Mouse (Mus musculus): ENCODE measurements around the gene Gcc2. TPM values are rescaled to one million over a fixed set of nuclear protein-coding genes. Genes with fewer than 3 reads are reported as not detected.

Gene Gcc2
- 71.1 TPM for polyA plus RNA-seq (2017; shearing (Covaris generic))

DNA sequence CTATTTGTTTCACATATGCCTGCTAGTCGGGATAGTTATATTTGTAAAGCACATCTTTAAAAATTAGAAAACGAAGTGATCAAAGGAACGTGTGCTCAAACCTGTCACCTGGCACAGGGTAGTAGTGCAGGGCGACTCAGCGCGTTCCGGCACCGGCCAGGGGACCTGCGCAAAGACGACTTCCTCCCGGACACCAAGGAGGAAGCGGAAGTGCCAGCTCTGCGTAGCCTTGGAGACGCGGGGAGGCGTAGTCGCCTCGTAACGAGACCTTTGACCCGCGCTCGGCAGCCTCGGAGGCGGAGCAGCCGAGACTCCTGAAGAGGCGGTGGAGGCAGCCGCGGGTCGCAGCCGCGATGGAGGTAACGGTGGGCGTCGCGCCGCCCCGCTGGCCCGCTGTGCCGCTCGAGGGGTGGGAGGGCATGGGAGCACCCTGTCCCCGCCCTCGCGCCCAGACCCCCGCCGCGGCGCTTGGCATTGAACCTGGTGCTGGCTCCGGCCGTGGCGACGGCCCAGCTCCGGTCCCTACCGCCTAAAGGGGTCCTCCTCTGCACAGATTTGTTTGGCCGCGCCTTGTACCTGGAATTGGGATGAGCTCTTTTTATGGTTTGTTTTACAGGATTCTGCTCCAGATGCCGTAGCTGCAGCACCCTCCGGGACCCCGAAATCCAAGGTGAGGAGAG is at the start of gene Gcc2:
TSS of gene Gcc2 (plus strand) at position 285 of the 680 bp plus-strand sequence.

DNA sequence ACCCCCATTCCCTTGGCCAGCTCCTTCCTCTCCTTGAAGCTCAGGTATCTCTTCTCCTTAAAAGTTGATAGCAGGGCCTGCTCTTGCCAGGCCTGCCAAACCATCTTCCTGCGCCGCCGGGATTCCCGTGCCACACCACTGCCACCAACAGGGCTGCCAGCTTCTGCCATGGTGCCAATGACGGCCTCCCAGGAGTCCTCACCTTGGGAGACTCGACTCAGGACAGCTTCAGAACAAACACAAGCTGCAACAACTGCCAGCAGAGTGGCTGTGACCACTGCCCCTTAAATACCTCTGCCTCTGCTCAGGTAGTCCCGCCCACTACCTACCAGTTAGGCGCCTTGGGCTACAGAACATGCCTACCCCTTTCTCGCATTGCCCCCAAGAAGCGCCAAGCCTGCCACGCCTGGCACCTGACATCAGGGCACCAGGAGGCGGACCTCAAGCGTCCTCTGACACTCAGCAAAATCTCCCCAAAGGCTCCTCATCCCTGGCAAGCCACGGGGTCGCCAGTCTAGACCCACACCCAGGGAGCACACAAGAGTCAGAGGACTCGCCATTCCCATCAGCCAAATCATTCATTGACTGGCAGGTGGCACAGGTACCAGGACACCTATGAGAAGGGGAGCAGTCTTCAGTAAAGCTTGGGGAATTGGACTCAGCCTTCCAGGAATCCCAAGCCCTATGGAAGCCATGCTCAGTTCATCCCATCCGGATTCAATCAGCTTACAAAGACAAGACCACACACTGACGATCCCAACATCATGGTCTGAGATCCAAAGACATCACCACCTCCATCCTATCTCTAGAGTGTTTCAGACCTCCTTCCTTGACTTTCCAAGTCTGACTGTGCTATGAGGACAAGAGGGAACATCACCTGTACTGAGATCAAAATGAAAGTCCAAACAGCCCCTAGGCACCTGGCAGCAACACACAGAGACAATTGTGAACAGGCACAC is 30.2 kb upstream of the Gcc2 start, which contains the start of gene AW822073:
TSS of gene AW822073 (minus strand) at position 104 of the 959 bp plus-strand sequence.

DNA sequence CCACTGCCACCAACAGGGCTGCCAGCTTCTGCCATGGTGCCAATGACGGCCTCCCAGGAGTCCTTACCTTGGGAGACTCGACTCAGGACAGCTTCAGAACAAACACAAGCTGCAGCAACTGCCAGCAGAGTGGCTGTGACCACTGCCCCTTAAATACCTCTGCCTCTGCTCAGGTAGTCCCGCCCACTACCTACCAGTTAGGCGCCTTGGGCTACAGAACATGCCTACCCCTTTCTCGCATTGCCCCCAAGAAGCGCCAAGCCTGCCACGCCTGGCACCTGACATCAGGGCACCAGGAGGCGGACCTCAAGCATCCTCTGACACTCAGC is 22.7 kb upstream of the Gcc2 start, which contains the start of gene Duxf3:
TSS of gene Duxf3 (minus strand) at position 35 of the 329 bp plus-strand sequence.

DNA sequence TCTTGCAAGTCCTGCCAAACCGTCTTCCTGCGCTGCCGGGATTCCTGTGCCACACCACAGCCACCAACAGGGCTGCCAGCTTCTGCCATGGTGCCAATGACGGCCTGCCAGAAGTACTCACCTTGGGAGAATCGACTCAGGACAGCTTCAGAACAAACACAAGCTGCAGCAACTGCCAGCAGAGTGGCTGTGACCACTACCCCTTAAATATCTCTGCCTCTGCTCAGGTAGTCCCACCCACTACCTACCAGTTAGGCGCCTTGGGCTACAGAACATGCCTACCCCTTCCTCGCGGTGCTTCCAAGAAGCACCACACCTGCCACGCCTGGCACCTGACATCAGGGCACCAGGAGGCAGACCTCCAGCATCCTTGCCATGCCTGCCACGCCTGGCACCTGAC is 18.7 kb upstream of the Gcc2 start, which contains the start of gene Gm4981:
TSS of gene Gm4981 (minus strand) at position 89 of the 400 bp plus-strand sequence.

DNA sequence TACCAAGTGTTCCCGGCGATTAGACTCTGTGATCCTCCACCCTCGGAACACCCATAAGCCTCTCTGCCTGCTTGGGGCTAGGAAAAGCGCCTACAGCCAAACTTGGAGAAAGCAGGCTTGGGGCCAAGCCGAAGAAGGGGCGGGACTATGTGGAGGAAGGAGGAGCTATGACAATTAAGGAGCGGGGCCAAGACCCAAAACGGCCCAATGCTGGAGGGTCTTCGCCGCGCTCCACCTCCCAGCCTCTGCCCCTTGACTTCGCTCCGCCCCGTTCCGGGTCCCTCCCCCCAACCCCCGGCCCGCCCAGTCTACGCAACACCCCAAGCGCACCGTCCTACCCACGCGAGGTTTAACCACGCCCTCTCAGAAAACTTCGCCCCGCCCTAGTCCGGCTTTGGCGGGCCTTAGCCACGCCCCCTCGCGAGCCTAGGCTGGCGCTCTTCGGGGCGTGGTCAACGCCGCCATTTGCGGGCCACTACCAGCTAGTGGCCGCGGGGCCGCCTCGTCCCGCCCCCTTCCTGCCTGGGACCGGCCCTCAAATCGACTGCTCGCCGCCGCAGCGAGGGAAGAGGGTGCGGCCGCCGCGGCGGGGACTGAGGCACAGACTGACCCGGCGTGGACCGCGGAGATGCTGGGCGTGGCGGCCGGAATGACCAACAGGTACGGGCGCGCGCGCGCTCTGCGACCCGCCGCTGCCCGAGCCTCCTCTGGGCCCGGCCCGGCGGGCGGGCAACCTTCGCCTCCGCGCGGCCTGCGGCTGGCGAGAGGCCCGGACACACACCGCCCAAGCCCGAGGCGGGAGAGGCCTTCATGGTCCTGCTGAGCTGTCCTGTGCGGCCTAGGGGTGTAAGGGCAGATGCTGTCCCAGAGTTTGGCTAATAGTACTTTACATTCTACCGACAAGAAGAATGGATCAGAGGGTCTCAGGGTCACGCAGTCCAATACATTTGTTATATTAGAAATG is 68.0 kb downstream of the Gcc2 start, which contains the start of gene Lims1:
TSS of gene Lims1 (plus strand) at position 439 of the 964 bp plus-strand sequence.

Other genes starting within 250 kb of the Gcc2 start
- gene AW822073, start 30.6 kb upstream of the Gcc2 start, polyA plus RNA-seq (2017; shearing (Covaris generic)): not detected
- gene Duxf3, start 22.8 kb upstream of the Gcc2 start, polyA plus RNA-seq (2017; shearing (Covaris generic)): not detected
- not detected for gene Gm4981, start 18.8 kb upstream of the Gcc2 start, polyA plus RNA-seq (2017; shearing (Covaris generic))
- gene Lims1, start 68.0 kb downstream of the Gcc2 start, polyA plus RNA-seq (2017; shearing (Covaris generic)): 119 TPM
- 77.9 TPM for gene Ranbp2, start 191.4 kb downstream of the Gcc2 start, polyA plus RNA-seq (2017; shearing (Covaris generic))
- gene Ccdc138, start 242.5 kb downstream of the Gcc2 start, polyA plus RNA-seq (2017; shearing (Covaris generic)): 3.7 TPM

All from inflammation-experienced regulatory T-cells, adult 16 weeks (primary cell).